ENCODE assay signal across 8 mouse cellular contexts in the genomic region with DNA sequence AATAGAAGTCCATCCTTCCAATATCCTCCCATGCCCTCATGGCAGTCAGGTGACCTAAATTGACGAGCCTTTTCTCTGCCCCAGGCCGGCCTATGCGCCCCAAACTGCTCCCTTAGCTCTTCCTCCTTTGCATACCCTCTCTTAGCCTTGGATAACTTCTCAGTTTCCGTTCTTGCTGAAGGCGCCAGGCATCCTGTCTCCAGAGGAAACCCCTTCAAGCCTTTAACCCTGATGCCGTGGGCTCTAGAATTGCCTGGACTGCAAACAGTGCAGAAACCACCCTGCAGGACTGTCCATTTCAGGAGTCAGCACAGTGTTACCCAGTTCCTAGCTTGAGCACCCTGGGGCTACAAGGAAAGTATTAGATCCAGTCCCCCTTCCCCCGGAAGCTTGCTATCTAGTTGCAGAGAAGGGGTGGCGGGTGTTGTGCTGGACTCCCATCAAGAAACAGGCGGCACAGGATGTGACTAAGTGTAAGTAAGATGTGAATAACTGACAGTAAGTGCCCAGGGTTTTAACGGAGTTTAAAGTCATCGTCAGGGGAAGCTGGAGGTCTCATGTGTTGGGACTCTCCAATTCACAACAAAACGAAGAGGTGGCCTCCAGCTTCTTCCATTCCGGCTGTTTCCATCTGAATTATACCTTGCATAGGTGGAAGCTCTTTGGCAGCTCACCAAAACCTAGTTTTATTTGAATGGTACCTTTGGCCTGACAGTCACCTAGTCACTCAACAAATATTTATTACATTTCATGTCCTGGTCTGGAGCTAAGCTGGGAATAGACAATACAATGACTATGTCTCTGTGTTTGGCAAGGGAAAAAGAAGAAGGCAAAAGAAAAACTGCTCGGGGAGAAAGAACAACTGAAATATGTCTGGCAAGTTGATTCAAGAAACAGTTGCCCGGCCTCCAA. TPM values are rescaled to one million over a fixed set of nuclear protein-coding genes. Genes with fewer than 3 reads are reported as not detected.
DNase-seq lines count a peak whose midpoint lies in the region; ATAC-seq and TF ChIP-seq lines count a peak whose summit lies in the region.

No protein-coding gene starts in this region.

- peak overlapping the region; percentile 75 for H3K9ac ChIP-seq in embryonic facial prominence, embryonic 12.5 days
- peak overlapping the region; percentile 84 for H3K9ac ChIP-seq in heart, embryonic 15.5 days
- peak overlapping the region; percentile 70 for H3K9ac ChIP-seq in kidney, postnatal 0 days (ENCODE audit: low read depth, low read length)

- peak overlapping the region; percentile 61 for H3K4me3 ChIP-seq in embryonic facial prominence, embryonic 12.5 days
- H3K4me3 ChIP-seq in heart, embryonic 15.5 days, result peak overlapping the region; percentile 84
- peak overlapping the region; percentile 48 for H3K4me3 ChIP-seq in kidney, postnatal 0 days (replicated peaks; ENCODE audit: low read depth, low read length)

- H3K36me3 ChIP-seq in embryonic facial prominence, embryonic 12.5 days, result no peaks in the 10 kb centered on the region
- peaks cover 8% of the 10 kb centered on the region; the same call in 1 of the 2 replicates for H3K36me3 ChIP-seq in heart, embryonic 15.5 days
- H3K36me3 ChIP-seq in kidney, postnatal 0 days (ENCODE audit: insufficient read depth, low read length), result no peaks in the 10 kb centered on the region

- DNase-seq in 3T3-L1 (ENCODE audit: low read depth, low spot score), result peak; percentile 84
- DNase-seq in MEL-GATA-1-ER (ENCODE audit: extremely low read depth, low read depth), result peak; percentile 94
- DNase-seq in kidney, postnatal 0 days (ENCODE audit: low spot score), result peak; percentile 73
- peak; percentile 68 to 71 for DNase-seq in lung, postnatal 4 days
- peak; percentile 59 to 67 for DNase-seq in spleen, postnatal 36 days (ENCODE audit: low spot score in 2 of 2)
- no peak for DNase-seq in right cerebral cortex, postnatal 14 days

- ATAC-seq in embryonic facial prominence, embryonic 12.5 days (ENCODE audit: insufficient number of reproducible peaks, insufficient read depth, low FRiP score, low TSS enrichment), result no peak
- ATAC-seq in heart, embryonic 15.5 days (replicated peaks; ENCODE audit: insufficient number of reproducible peaks, insufficient read depth, low FRiP score, low read depth), result peak; percentile 10; the same call in 1 of the 2 replicates
- ATAC-seq in kidney, postnatal 0 days (replicated peaks; ENCODE audit: low FRiP score, low read depth), result no peak

- TF ChIP-seq CTCF in kidney, postnatal 0 days (IDR thresholded peaks at IDR 0.05; ENCODE audit: low read depth), result no peak

- H3K27me3 ChIP-seq in embryonic facial prominence, embryonic 12.5 days, result no peaks in the 10 kb centered on the region
- no peaks in the 10 kb centered on the region for H3K27me3 ChIP-seq in heart, embryonic 15.5 days
- no peaks in the 10 kb centered on the region for H3K27me3 ChIP-seq in kidney, postnatal 0 days (ENCODE audit: insufficient read depth, low read length)

- no peaks in the 10 kb centered on the region for H3K9me3 ChIP-seq in embryonic facial prominence, embryonic 12.5 days
- no peaks in the 10 kb centered on the region for H3K9me3 ChIP-seq in heart, embryonic 15.5 days (replicated peaks)
- H3K9me3 ChIP-seq in kidney, postnatal 0 days (replicated peaks; ENCODE audit: low read length), result no peaks in the 10 kb centered on the region

- 23% methylated on average over 15 of the region's 15 CpGs for WGBS in embryonic facial prominence, embryonic 12.5 days
- 22% methylated on average over 15 of the region's 15 CpGs for WGBS in heart, embryonic 15.5 days
- 23% methylated on average over 15 of the region's 15 CpGs for WGBS in kidney, postnatal 0 days

- peak overlapping the region; percentile 88 for H3K27ac ChIP-seq in embryonic facial prominence, embryonic 12.5 days
- peak overlapping the region; percentile 91 for H3K27ac ChIP-seq in heart, embryonic 15.5 days
- H3K27ac ChIP-seq in kidney, postnatal 0 days, result peak overlapping the region; percentile 87

- H3K4me2 ChIP-seq in embryonic facial prominence, embryonic 12.5 days (replicated peaks), result peak overlapping the region; percentile 88
- H3K4me2 ChIP-seq in heart, embryonic 15.5 days, result peak overlapping the region; percentile 86
- H3K4me2 ChIP-seq in kidney, postnatal 0 days (ENCODE audit: low read length), result peak overlapping the region; percentile 90

- peaks cover 29% of the 10 kb centered on the region for H3K4me1 ChIP-seq in embryonic facial prominence, embryonic 12.5 days
- peaks cover 41% of the 10 kb centered on the region for H3K4me1 ChIP-seq in heart, embryonic 15.5 days (replicated peaks)
- peaks cover 9% of the 10 kb centered on the region for H3K4me1 ChIP-seq in kidney, postnatal 0 days (replicated peaks; ENCODE audit: insufficient read depth, low read length)

RNA-seq across cellular contexts. Expression of a gene that starts 1.4 kb away (rescaled TPM):
- 32.4 and 35.9 TPM in 2 replicates for polyA plus RNA-seq in embryonic facial prominence, embryonic 12.5 days (2016; fragmentation: Nextera tagmentation; extraction: Ambion mirVana)
- polyA plus RNA-seq in heart, embryonic 15.5 days (2015; fragmentation: Nextera tagmentation; extraction: Ambion mirVana), result 22.3 and 23.0 TPM in 2 replicates
- polyA plus RNA-seq in kidney, postnatal 0 days (2015; fragmentation: Nextera tagmentation; extraction: Ambion mirVana), result 11.7 and 13.1 TPM in 2 replicates

RNA-seq across cellular contexts. Expression of a gene that starts 58.2 kb away (rescaled TPM):
- 77.6 and 83.5 TPM in 2 replicates for polyA plus RNA-seq in embryonic facial prominence, embryonic 12.5 days (2016; fragmentation: Nextera tagmentation; extraction: Ambion mirVana)
- 54.6 and 63.0 TPM in 2 replicates for polyA plus RNA-seq in heart, embryonic 15.5 days (2015; fragmentation: Nextera tagmentation; extraction: Ambion mirVana)
- polyA plus RNA-seq in kidney, postnatal 0 days (2015; fragmentation: Nextera tagmentation; extraction: Ambion mirVana), result 64.6 and 66.7 TPM in 2 replicates
